Mouse (Mus musculus): Measurements from ENCODE around the gene Robo4. TPM values are rescaled to one million over a fixed set of nuclear protein-coding genes. Genes with fewer than 3 reads are reported as not detected.

Gene Robo4
- polyA plus RNA-seq, 1 experiment, result not detected

GRCm38 (mm10) chr9:37459665-37460042 is 58.0 kb downstream of the Robo4 start:
- no peak for TF ChIP-seq GATA1 (IDR thresholded peaks at IDR 0.05; ENCODE audit: low read length)

DNA sequence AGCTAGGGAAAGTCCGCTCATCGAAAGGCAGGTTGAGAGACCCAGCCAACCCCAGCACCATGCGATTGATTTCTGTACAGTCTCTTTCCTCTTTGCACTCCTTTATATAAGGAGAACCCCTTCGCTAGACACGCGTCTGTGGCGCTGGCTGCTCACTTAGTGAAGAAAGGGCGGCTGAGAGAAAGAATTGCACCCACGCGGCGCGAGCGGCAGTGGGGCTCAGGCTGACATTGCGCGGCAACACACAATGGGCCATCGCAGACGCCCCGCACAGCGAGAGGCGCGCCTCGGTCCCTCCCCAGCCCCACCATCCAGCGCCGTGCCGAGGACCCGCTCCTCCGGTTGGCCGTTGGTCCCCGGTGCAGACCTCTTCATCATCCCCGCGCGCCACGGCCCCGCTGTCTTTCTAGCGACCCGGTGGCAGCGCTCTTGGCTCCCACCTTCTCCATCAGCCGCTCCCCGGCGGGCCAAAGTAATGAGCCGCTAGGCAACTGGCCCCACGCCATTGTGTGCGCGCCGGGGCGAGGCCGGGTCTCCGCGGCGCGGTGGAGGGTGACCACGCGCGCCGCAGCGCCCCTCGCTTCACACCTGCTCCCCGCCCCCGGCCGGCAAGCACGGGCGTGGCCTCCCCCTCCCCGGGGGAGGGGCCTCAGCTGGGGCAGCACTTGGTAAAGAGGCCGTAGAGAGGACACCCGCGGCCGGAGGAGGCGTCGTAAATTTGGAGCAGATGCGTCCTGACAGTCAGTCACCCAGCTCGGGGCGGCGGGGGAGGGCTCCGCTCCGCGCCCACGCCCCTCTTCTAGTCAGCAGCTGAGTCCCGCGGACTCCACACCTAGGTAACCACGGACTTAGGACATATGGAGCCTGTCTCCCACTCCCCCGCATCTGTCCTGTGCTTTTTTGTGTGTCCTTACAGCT is 58.6 kb downstream of the Robo4 start:
- no peak for TF ChIP-seq GATA1 (IDR thresholded peaks at IDR 0.05; ENCODE audit: low read length)

DNA sequence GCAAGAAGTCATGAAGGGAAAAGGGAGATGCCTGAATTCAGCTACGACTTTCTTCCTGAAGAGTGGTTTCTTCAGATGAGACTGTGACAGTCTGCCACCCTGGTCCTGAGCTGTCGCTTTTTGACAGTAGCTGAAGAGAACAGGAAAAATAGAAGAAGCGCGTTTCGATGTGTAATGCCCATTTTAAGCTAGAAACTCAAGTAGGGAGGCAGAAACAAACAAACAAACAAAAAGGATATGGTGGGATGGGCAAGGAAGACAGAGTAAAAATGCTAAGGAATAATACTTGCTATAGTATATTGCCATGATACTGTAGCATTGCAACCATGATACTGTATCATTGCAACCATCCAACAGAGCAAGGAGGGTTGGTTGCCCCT is 59.3 kb downstream of the Robo4 start:
- TF ChIP-seq GATA1 (IDR thresholded peaks at IDR 0.05; ENCODE audit: low read length), result no peak

DNA sequence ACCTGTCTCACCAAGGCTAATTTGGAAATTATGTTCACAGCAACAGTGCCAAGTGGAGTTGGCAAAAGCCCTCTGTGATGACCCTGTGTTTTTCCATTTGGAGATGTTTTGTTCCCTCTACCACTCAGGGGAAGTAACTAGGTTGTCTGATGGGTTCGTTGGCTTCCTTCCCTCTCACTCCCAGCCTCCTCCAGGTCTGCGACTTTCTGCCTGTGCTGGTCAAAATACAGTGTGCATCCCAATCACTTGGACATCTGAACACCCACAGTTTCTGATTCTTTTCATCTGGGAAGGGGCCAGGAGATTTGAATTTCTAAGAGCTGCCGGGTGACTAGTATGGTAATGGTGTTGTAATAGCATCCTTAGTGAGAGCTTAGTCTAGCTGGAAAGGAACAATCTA is 59.9 kb downstream of the Robo4 start:
- TF ChIP-seq GATA1 (IDR thresholded peaks at IDR 0.05; ENCODE audit: low read length), result no peak

GRCm38 (mm10) chr9:37462764-37463163 is 61.1 kb downstream of the Robo4 start:
- no peak for TF ChIP-seq GATA1 (IDR thresholded peaks at IDR 0.05; ENCODE audit: low read length)

Other genes with a start within 250 kb of the Robo4 start
- gene Tmem218, start 193.7 kb upstream of the Robo4 start, polyA plus RNA-seq (2012), result 0.31 and 0.51 TPM in 2 replicates
- gene Slc37a2, start 146.2 kb upstream of the Robo4 start, polyA plus RNA-seq (2012), result 0.02 TPM in 1 of 2 replicates, not detected in the other
- gene Ccdc15, start 53.5 kb upstream of the Robo4 start, polyA plus RNA-seq (2012), result 7.9 and 9.1 TPM in 2 replicates
- gene Hepacam, start 34.5 kb upstream of the Robo4 start, polyA plus RNA-seq (2012), result not detected in 2 replicates
- gene Robo3, start 31.3 kb downstream of the Robo4 start, polyA plus RNA-seq (2012), result 0.13 and 0.19 TPM in 2 replicates
- 18.0 and 23.7 TPM in 2 replicates for gene Msantd2, start 87.4 kb downstream of the Robo4 start, polyA plus RNA-seq (2012)
- gene Esam, start 126.2 kb downstream of the Robo4 start, polyA plus RNA-seq (2012), result 0.04 TPM in 1 of 2 replicates, not detected in the other
- not detected in 2 replicates for gene Vsig2, start 137.4 kb downstream of the Robo4 start, polyA plus RNA-seq (2012)
- 1,668 and 1,941 TPM in 2 replicates for gene Nrgn, start 151.0 kb downstream of the Robo4 start, polyA plus RNA-seq (2012)
- 0.86 and 0.97 TPM in 2 replicates for gene Siae, start 153.8 kb downstream of the Robo4 start, polyA plus RNA-seq (2012)
- gene Spa17, start 211.8 kb downstream of the Robo4 start, polyA plus RNA-seq (2012), result 1.4 and 2.0 TPM in 2 replicates

Data from G1E-ER4 (cell line).